Mouse (Mus musculus): ENCODE results near the gene Ndufa7. TPM values are rescaled to one million over a fixed set of nuclear protein-coding genes. Genes with fewer than 3 reads are reported as not detected.
"Not testable (repeated sequence)": the region's sequence is repeated elsewhere in the genome, so short reads cannot be mapped to it uniquely, and the experiment has no call there.

Ndufa7 gene
- polyA plus RNA-seq, 1 experiment from 2014 or later: 311 TPM

DNA sequence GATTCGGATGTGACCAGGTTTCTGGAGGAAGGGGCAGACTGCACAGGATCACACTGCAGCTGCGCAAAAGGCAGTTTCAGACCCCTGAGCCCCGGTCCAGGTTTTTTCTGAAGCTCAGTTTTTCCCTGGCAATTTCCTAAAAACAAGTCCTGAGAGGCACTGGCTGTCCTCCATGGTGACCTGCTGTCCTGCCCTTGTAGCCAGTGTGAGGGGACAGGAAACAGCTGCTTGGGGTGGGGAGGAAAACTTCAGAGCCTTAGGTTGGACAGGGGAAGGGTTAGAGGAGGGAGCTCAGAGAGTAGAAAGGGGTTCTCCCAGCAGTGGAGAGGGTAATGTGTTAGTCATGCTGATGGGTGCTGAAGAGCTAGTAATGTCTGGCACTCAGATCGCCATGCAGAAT is 11.4 kb upstream of the Ndufa7 start:
- ATAC-seq: no peak
- Histone ChIP-seq H3K4me2 (0 out of 2 replicates have a peak overlapping the region, but pooled peaks have one; percentile 0), H3K27ac (no peak overlapping the region), H3K27me3 (replicated peaks) (peaks cover 16% of the 10 kb centered on the region), H3K4me3 (no peak overlapping the region), H3K9me3 (replicated peaks) (no peaks in the 10 kb centered on the region), H3K36me3 (no peaks in the 10 kb centered on the region), H3K4me1 (peaks cover 34% of the 10 kb centered on the region), H3K9ac (no peak overlapping the region)
- 41% methylated on average over 4 of the region's 4 CpGs for WGBS (ENCODE audit: insufficient replicate concordance)

GRCm38 (mm10) chr17:33815399-33815798 is 9.0 kb upstream of the Ndufa7 start:
- H3K9me3 ChIP-seq (replicated peaks): no peaks in the 10 kb centered on the region
- no peak overlapping the region for H3K4me3 ChIP-seq
- H3K36me3 ChIP-seq: peaks cover 22% of the 10 kb centered on the region
- peaks cover 39% of the 10 kb centered on the region for H3K4me1 ChIP-seq
- no peak for ATAC-seq
- 82% methylated on average over 6 of the region's 6 CpGs for WGBS (ENCODE audit: insufficient replicate concordance)
- no peak overlapping the region for H3K4me2 ChIP-seq
- H3K27me3 ChIP-seq (replicated peaks): peaks cover 16% of the 10 kb centered on the region
- no peak overlapping the region for H3K9ac ChIP-seq
- H3K27ac ChIP-seq: no peak overlapping the region

DNA sequence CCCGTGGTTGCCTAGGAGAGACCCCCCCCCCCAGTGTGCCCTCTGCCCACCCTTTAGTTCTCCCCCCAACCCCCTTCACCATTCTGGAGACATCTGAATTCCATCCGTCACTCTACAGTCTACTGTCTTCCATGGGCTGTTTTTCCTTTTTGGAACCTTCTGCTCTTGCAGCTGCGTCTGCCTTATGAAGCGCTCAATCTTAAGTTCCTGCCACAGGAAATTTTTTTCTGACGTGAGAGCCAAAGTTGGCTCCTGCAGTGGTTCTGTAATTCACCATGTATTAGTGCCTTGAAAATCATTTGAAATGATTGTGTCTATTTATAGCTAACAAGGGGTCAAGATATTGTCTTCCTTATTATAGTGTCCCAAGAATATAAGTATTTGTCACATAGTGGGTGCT is 7.8 kb upstream of the Ndufa7 start:
- 76% methylated on average over 5 of the region's 5 CpGs for WGBS (ENCODE audit: insufficient replicate concordance)
- peak overlapping the region; percentile 88 for H3K9ac ChIP-seq
- peak overlapping the region; percentile 69 for H3K4me3 ChIP-seq
- peaks cover 6% of the 10 kb centered on the region for H3K27me3 ChIP-seq (replicated peaks)
- H3K27ac ChIP-seq: no peak overlapping the region
- H3K36me3 ChIP-seq: peaks cover 35% of the 10 kb centered on the region
- peaks cover 35% of the 10 kb centered on the region for H3K4me1 ChIP-seq
- H3K4me2 ChIP-seq: peak overlapping the region; percentile 98
- H3K9me3 ChIP-seq (replicated peaks): no peaks in the 10 kb centered on the region
- no peak for ATAC-seq

- Histone ChIP-seq H3K27ac (peak overlapping the region; percentile 84), H3K4me3 (peak overlapping the region; percentile 69), H3K4me1 (peaks cover 42% of the 10 kb centered on the region), H3K4me2 (peak overlapping the region; percentile 98), H3K9me3 (replicated peaks) (no peaks in the 10 kb centered on the region), H3K27me3 (replicated peaks) (peaks cover 6% of the 10 kb centered on the region), H3K36me3 (peaks cover 42% of the 10 kb centered on the region), H3K9ac (peak overlapping the region; percentile 88)
- ATAC-seq: peak; percentile 98
- under 1% methylated on average over 89 of the region's 89 CpGs for WGBS (ENCODE audit: insufficient replicate concordance)
Measured at GRCm38 (mm10) chr17:33817184-33817968, 7.0 kb upstream of the Ndufa7 start.

- peaks cover 50% of the 10 kb centered on the region for H3K4me1 ChIP-seq
- WGBS (ENCODE audit: insufficient replicate concordance): 20% methylated on average over 33 of the region's 33 CpGs
- H3K9ac ChIP-seq: peak overlapping the region; percentile 88
- peak overlapping the region; percentile 69 for H3K4me3 ChIP-seq
- H3K36me3 ChIP-seq: peaks cover 49% of the 10 kb centered on the region
- peak overlapping the region; percentile 98 for H3K4me2 ChIP-seq
- no peaks in the 10 kb centered on the region for H3K9me3 ChIP-seq (replicated peaks)
- peaks cover 2% of the 10 kb centered on the region for H3K27me3 ChIP-seq (replicated peaks)
- H3K27ac ChIP-seq: peak overlapping the region; percentile 84
- ATAC-seq: no peak; the same call in 1 of the 2 replicates
Measured at GRCm38 (mm10) chr17:33817969-33818643, 6.3 kb upstream of the Ndufa7 start.

- no peak for ATAC-seq
- H3K4me1 ChIP-seq: peaks cover 66% of the 10 kb centered on the region
- 77% methylated on average over 1 of the region's 1 CpGs for WGBS (ENCODE audit: insufficient replicate concordance)
- peak overlapping the region; percentile 82 for H3K4me3 ChIP-seq
- H3K9me3 ChIP-seq (replicated peaks): no peaks in the 10 kb centered on the region
- peak overlapping the region; percentile 76 for H3K4me2 ChIP-seq
- peaks cover 58% of the 10 kb centered on the region for H3K36me3 ChIP-seq
- peak overlapping the region; percentile 85; the same call in 1 of the 2 replicates for H3K9ac ChIP-seq
- no peaks in the 10 kb centered on the region for H3K27me3 ChIP-seq (replicated peaks)
- no peak overlapping the region for H3K27ac ChIP-seq
Measured at GRCm38 (mm10) chr17:33822436-33822959, 1.9 kb upstream of the Ndufa7 start.

DNA sequence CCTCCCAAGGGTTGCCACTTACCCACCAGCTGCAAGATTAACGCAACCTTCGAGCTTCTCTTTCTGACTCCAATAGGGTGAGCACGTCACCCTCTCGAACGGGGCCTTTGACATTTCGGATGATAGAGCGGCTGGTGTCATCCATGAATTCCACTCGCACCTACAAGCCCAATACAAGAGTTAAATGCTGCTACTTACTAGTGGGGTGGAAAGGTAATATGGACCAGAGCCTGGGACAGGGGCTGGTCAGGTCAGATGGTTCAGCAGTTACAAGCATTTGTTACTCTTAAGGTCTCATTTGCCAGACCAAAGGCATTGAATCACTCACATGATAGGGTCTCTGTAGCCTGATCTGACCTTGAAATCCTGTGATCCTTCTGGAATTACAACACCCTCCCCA is 1.2 kb upstream of the Ndufa7 start:
- H3K4me1 ChIP-seq: peaks cover 60% of the 10 kb centered on the region
- H3K9me3 ChIP-seq (replicated peaks); H3K27me3 ChIP-seq (replicated peaks); ATAC-seq: not testable (repeated sequence)
- peak overlapping the region; percentile 82 for H3K4me3 ChIP-seq
- H3K36me3 ChIP-seq: peaks cover 62% of the 10 kb centered on the region
- 56% methylated on average over 8 of the region's 8 CpGs for WGBS (ENCODE audit: insufficient replicate concordance)
- H3K4me2 ChIP-seq: peak overlapping the region; percentile 76
- peak overlapping the region; percentile 85 for H3K9ac ChIP-seq
- H3K27ac ChIP-seq: peak overlapping the region; percentile 68

DNA sequence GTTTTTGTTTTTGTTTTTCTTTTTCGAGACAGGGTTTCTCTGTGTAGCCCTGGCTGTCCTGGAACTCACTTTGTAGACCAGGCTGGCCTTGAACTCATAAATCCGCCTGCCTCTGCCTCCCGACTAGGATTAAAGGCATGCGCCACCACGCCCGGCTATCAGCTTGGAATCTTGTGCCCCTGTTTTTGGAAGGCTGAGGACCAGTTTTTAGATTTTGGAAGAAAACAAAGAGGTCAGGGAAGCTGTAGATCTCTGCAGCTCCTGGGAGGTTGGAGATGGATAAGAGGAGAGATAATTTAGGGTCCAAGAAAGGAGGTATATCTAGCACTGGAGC is 592 bp downstream of the Ndufa7 start:
- peak overlapping the region; percentile 82 for H3K4me3 ChIP-seq
- H3K9ac ChIP-seq: peak overlapping the region; percentile 85
- peak overlapping the region; percentile 79 for H3K27ac ChIP-seq
- H3K9me3 ChIP-seq (replicated peaks); ATAC-seq; H3K27me3 ChIP-seq (replicated peaks): not testable (repeated sequence)
- H3K4me1 ChIP-seq: peaks cover 48% of the 10 kb centered on the region
- peak overlapping the region; percentile 76 for H3K4me2 ChIP-seq
- WGBS (ENCODE audit: insufficient replicate concordance): 2% methylated on average over 6 of the region's 6 CpGs
- H3K36me3 ChIP-seq: peaks cover 62% of the 10 kb centered on the region

DNA sequence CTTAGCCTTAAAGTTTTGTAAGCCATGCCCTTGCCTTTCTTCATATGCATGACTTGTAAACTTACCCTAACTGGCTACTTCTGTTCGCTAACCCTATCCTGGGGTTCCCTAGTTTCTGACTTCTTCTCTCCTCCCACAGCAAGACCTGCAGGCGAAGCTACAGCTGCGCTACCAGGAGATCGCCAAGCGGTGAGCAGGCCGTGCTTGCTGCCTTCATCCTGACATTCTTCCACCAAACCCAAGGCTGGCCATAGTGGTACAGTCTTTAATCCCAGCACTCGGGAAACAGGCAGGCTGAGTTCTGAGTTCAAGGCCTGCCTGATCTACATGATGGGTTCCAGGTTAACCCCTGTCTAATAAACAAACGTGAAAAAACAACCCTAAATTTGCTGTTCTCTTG is 1.1 kb downstream of the Ndufa7 start:
- H3K9ac ChIP-seq: peak overlapping the region; percentile 85
- H3K4me2 ChIP-seq: peak overlapping the region; percentile 76
- peaks cover 48% of the 10 kb centered on the region for H3K4me1 ChIP-seq
- H3K27ac ChIP-seq: no peak overlapping the region
- ATAC-seq: no peak
- no peaks in the 10 kb centered on the region for H3K9me3 ChIP-seq (replicated peaks)
- peaks cover 62% of the 10 kb centered on the region for H3K36me3 ChIP-seq
- WGBS (ENCODE audit: insufficient replicate concordance): 73% methylated on average over 8 of the region's 8 CpGs
- H3K4me3 ChIP-seq: peak overlapping the region; percentile 82
- H3K27me3 ChIP-seq (replicated peaks): no peaks in the 10 kb centered on the region

DNA sequence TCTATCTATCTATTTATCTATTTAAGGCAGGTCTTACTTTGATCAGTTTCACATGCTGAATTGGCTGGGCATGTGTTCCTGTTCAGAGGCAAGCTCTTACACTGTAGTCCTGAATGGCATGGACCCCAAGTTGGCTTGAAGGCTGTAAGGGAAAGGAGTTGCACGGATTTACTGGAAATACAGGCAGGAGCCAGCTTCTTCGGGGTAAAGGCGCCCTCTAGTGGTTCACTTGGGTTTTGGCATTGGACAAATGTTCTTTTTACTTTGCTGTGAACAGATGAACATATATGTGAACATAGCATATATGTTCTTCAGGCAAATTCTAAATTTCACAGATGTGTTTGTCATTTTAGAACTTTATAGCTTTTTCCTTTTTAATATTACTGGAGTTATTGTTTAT is 2.5 kb downstream of the Ndufa7 start:
- Histone ChIP-seq H3K27me3 (replicated peaks) (no peaks in the 10 kb centered on the region), H3K4me1 (peaks cover 39% of the 10 kb centered on the region), H3K4me2 (no peak overlapping the region), H3K9ac (no peak overlapping the region), H3K27ac (no peak overlapping the region), H3K4me3 (no peak overlapping the region), H3K9me3 (replicated peaks) (no peaks in the 10 kb centered on the region), H3K36me3 (peaks cover 62% of the 10 kb centered on the region)
- WGBS (ENCODE audit: insufficient replicate concordance): under 1% methylated on average over 3 of the region's 3 CpGs
- no peak for ATAC-seq

DNA sequence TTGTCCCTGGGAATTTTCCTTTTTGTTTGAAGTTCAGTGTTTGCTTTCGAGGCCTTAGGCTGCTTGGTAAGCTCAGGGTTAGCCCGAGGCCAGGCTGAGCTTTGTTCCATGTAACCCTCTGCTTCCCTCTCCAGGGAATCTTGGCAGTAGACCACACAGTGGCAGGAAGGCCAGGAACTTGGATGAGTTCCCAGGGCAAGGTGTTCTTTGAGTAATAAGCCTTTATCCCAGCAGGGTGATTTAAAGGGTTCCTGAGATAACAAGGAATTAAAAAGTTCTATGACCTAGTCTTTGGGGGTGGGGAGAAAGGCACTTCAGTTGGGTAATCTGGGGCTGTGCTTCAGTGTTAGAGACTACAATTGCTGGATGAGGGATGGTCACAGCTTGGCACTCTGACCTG is 4.5 kb downstream of the Ndufa7 start:
- no peaks in the 10 kb centered on the region for H3K27me3 ChIP-seq (replicated peaks)
- no peak for ATAC-seq
- peaks cover 18% of the 10 kb centered on the region for H3K4me1 ChIP-seq
- no peak overlapping the region for H3K4me2 ChIP-seq
- no peaks in the 10 kb centered on the region for H3K9me3 ChIP-seq (replicated peaks)
- H3K36me3 ChIP-seq: peaks cover 64% of the 10 kb centered on the region
- peak overlapping the region; percentile 57; the same call in 1 of the 2 replicates for H3K27ac ChIP-seq
- no peak overlapping the region for H3K4me3 ChIP-seq
- 68% methylated on average over 2 of the region's 2 CpGs for WGBS (ENCODE audit: insufficient replicate concordance)
- H3K9ac ChIP-seq: no peak overlapping the region

GRCm38 (mm10) chr17:33829561-33829960 is 5.2 kb downstream of the Ndufa7 start:
- 83% methylated on average over 10 of the region's 10 CpGs for WGBS (ENCODE audit: insufficient replicate concordance)
- peaks cover 18% of the 10 kb centered on the region for H3K4me1 ChIP-seq
- no peak overlapping the region for H3K9ac ChIP-seq
- H3K4me2 ChIP-seq: no peak overlapping the region
- no peaks in the 10 kb centered on the region for H3K27me3 ChIP-seq (replicated peaks)
- ATAC-seq: no peak
- no peaks in the 10 kb centered on the region for H3K9me3 ChIP-seq (replicated peaks)
- peaks cover 71% of the 10 kb centered on the region for H3K36me3 ChIP-seq
- H3K4me3 ChIP-seq: no peak overlapping the region
- H3K27ac ChIP-seq: 0 out of 2 replicates have a peak overlapping the region, but pooled peaks have one; percentile 57
